Mouse (Mus musculus): ENCODE results near the gene Bnc2.

The Bnc2 gene

DNA sequence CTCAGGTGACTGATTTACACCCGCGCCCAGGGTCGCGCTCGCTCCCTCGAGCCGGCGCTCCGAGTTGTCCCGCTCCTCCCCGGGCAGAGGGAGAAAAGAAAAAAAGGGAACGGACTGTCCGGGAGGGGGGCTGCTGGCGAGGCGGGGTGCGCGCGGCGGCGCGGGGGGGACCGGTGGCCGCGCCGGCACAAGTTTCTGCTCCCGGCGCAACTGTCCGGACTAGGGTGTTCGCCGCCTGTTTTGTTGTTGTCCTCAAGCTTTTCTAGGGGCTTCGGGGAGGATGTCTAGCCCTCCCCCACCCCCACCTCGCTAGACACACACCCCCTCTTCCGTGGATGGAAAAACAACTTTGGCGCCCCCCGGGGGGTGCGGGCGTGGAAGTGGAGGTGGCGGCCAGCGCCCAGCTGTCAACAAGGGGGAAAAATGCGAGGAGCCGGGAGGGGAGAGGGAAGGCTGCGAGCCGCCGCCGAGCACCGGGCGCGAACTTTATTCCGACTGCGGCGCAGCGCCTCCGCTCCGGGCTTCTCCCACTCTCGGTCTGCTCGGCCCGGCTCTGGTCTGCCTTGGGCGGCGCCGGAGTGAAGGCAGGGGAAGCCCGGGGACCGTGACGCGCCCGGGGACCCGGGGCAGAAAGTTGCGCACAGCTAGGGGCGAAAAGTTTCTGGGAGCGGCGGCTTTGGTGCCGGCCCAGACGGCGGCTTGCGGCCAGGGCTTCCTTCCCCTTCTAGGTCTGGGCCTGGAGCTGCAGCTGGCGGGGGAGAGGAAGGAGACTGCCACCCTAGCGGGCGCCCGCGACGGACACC, at the start of gene Bnc2:
Gene Bnc2 (minus strand): TSS at position 105 of the 803 bp plus-strand sequence.
- DNase-seq (ENCODE audit: low read depth, low spot score), result no peak

DNA sequence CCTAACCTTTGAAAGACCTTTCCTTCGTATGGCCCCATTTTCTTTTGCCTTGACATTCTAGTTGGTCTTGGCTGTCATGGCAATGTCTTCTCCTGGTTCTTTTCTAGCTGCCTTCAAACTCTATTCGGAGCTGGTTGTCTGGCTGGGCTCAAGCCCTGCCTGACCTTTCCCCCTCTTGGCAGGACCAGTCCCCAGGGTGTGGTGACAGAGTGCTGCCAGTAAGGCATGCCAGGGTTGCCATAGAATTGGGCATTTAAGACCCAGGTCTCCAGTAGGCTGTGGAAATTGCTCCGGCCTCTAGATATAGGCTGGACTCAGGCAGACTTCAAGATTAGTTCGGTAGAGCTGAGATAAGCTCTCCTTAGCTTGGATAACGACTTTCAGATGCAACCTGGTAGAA, 32.9 kb upstream of the Bnc2 start:
- DNase-seq (ENCODE audit: low read depth, low spot score), result no peak

DNA sequence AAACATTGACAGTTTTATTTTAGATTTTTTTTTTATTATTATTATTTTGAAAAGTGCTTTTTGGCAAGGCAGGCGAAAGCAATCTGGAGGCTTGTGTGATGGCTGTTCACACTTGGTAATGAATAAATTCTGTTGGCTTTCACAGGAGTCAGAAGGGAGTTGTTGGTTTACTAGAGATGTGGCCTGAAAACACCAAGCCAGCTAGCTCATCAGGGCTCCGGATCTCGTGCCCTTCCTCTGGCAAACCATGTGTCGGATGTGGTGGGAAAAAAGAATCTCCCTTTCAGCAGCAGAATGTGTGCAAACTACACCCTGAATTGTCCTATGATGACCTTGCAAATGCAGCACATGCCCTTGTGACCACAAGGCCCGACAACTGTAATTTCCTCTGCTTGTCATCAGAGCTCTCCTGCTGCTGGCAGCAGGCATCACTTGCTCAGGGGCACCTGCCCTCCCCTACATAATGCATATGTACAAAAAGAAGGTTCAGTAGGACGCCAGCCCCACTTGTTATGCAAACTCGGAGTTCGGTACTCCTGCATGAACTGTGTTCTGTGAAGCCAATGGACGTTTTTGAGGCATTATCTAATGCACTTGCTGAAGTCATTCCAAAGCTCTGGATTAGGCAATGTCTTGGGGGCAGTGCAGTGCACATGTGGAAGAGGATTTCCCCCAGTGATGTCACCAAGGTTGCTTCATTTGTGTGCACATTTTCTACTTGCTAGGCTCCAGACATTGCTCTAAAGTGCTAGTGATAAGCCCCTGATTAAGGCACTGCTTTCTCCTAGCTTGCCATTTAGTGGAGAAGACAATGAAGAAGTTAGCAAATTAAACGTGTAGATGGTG, 10.7 kb upstream of the Bnc2 start:
- DNase-seq (ENCODE audit: low read depth, low spot score), result no peak

DNA sequence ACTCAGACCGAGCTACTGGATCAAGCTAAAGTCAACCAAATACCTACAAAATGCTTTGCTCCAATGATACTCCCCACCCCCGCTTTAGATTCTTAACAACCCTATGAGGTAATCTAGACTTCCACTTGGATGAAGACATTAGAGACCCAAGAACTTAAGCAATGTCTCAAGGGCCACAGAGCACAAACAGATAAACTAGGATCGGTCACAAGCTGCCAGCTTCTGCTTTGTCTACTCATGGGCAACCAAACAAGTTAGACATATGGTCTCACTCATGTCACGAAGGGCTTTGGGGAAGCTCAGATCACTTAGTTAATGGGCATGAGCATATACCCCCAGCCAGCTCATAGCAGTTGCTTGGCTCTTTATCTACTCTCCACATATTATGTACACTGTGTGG, 9.9 kb upstream of the Bnc2 start:
- DNase-seq (ENCODE audit: low read depth, low spot score), result no peak

DNA sequence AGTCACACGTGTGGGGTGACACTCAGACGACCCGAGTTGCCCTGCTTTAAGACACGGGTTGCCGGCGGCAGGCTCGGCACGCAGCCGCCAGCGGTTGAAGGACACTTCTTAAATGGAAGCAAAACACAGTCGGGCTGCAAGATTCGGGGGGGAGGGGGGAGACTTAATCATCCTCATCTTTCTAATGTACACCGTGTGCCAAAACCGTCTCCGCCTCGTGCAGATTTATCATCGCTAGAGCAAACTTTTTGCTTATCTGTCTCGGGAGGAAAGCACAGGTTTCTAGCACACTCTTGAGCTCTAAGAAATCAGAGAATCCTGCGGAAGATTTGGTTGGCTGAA, 870 bp upstream of the Bnc2 start:
- DNase-seq (ENCODE audit: low read depth, low spot score), result no peak

DNA sequence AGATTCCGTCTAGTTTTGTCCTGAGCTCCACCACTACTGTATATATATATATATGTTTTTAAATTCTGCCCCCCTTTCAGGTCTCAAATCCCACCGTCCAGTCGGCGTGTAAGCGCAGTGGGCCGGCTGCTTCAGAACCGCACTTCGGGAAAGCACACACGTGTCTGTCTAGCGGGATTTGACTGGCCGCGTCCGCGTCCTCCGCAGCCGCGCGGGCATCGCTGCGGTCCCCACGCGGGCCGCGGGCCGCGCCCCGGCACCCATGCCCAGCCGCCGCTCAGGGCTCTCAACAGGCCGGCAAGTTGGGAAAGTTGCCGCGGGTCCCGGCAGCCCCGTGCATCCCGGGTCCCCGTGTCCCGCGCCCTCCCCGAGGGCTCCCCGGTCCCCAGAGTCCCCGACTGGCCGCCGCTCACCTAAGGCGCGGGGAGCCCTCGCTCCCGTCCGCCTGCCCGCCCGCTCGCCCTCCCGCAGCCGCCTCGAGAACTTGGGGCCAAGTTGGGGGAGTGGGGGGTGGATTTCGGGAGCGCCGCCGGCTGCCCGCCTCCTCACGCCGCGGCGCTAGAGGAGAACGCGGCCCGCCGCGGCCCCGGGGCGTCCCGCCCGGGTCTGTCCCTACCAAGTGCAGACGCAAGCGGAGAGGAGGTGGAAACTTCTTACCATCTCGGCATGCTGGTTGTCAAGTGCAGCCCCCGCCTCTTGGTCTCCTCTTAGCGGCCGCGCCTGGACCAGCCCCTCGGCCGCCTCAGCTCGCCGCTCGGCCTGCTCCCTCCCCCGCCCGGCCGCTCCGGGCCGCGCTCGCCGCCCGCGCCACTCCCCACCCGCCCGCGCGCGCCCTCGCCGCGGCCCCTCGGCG, 531 bp downstream of the Bnc2 start:
- no peak for DNase-seq (ENCODE audit: low read depth, low spot score)

DNA sequence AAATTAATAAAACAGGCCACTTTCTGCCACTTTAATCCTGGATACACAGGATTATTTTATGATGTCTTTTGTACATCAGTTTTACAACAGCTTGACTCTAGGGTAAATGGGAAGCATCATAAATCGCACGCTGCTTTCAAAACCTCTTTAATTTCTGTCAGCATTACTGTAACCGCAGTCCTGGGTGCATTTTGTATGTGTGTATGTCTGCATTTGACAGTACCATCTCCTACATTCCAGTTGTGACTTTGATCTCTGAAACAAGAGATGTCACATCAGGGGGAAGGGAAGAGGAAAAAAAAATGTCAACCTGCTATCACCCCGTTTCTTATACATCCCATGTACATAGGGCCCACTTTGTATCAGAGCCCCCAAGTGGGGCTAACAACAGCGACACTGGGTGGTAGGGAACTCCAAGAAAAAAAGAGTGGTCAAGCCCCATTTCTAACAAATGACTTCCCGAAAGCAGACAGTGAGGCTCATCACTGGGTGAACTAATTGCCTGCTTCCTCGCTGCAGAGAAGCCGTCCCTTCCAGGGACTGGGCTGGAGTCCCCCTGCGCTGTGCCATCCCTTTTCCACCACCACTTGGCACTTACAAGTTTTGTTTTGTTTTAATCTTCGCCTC, 1.3 kb downstream of the Bnc2 start:
- DNase-seq (ENCODE audit: low read depth, low spot score), result no peak

DNA sequence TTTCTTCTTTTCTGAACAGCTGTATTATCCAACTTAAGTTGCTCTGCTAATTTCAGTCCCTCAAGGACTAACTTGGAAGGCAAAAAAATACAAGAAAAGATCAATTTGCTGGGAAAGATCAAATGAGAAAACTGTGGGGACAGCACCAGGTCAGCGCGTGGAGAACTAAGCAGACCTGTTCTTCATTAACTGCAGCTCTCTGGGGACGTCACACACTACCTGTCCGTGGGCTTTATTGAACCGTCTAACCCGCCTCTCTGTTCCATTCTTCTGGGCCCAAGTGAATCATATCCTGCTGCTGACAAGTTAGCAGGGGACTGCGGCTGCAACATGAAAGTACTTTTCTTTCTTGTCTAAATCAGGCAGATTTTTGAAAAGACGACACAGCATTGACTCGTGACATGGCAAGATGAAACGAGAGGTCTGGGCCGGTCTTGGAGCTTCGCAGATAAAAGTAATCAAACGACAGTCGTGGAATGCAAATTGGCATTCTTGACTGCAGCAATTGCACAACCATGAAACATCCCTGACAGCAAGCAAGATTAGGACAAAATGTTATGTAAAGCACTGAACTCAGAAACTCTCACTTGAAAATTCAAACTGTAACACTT, 2.8 kb downstream of the Bnc2 start:
- DNase-seq (ENCODE audit: low read depth, low spot score), result no peak

DNA sequence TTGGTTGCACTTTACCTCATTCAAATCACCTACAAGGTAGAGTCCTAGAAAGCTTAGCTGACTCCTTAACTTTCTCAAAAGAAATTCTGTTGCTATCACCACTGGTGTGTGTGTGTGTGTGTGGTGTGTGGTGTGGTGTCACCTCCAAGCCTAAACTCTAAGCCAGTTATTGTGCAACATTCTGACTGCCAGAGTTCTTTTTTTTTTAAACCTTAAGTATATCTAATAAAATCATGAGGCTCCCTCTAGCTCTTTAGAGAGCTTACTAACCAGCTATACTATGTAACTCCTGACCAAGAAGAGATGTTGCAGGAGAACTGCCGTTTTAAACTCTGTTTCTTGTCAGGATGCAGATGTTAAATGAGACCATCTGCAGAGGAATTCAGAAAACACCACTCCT, 4.1 kb downstream of the Bnc2 start:
- DNase-seq (ENCODE audit: low read depth, low spot score), result no peak

DNA sequence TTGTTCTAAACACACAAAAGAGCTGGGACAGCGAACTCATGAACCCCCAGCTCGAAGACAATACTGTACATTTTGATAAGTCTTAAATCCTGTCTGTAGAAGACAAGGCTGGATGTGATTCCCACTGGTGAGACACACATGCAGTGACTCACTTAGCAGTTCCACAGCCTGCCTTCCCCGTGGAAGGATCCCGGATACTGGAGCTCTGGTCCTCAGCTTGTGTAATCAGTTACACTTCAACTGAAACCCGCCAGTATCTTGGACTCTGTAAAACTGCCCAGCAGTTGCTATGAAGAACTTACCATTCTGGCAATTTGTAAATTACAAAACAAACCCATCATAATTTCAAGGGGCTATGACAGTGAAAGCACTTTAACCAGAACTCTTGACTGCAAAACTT, 5.4 kb downstream of the Bnc2 start:
- no peak for DNase-seq (ENCODE audit: low read depth, low spot score)

DNA sequence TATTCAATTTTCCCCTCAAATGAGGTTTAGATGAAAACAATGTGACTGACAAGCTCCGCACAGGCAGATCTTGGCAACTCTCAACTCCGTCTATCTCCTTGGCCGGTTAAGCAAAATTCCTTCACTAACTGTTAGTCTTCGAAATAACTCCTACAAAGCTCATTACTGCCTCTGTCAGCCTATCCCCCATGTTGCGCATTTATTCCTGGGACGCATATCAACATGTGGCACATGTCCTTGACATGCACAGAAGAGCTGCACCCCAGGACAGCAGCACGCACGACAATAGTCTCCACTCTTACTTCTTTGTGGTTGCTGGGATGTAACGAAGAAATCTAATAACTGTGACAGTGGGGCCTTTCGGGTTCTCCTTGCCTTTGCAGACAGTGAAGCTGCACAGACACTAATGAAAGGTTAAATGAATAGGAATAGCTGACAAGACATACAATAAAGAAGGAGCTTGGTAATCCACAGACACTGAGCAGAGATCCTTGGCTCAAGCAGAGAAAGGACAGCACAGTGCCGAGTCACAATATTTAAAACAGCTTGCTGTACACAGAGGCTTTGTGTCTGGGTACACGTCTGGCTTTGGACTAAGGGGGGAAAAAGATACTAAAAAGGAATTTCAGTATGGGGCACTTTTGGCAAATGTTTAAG, 6.0 kb downstream of the Bnc2 start:
- no peak for DNase-seq (ENCODE audit: low read depth, low spot score)

DNA sequence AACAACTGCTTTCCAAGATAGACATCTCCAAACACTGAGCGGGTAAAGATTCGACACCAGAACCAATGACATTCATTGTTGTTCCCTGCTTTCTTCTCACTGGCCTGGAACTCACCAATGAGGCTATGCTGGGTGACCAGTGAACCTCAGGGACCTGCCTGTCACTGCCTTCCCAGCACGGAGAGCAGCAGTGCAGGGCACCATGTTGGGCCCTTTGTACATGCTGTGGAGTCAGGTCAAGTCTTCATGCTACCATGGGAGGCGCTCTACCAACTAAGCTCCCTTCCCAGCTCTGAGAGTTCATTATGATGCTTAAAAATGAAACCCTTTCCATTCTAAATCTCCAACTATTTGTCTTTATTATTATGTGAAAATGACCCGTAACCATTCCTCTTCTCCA, 6.8 kb downstream of the Bnc2 start:
- DNase-seq (ENCODE audit: low read depth, low spot score), result peak; percentile 42

DNA sequence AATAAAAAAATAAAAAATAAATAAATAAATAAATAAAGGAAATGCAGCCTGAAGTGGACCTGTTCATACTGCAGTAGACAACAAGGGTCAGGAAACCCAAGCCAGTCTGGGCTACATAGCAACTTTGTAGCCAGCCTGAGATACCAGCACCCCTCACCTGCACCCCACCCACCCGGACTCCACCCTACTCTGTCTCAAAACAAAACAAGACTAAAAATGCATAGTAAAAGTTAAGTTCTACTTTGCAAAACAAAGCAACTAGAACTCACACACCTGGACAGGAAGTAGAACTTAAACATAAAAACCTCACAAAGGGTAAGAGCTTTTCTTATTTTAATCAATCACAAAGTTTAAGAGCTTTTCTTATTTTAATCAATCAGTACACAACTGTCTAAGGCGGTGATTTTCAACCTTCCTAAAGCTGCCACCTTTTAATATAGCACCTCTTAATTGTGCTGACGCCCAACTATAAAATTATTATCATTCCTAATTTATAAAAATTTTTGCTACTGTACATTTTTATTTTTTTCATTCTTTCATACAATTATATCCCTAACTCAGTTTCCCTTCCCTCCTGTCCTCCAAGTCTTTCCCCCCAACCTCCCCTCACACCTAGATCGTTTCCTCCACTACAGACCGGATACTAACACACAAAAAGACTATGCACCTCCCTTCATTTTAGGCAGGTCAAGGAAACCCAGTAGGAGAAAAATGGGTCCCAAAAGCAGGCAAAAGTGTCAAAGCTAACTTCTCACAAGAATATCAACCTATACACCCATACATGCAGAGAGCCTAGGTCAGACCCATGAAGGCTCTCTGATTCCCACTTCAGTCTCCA, 12.6 kb downstream of the Bnc2 start:
- no peak for DNase-seq (ENCODE audit: low read depth, low spot score)

DNA sequence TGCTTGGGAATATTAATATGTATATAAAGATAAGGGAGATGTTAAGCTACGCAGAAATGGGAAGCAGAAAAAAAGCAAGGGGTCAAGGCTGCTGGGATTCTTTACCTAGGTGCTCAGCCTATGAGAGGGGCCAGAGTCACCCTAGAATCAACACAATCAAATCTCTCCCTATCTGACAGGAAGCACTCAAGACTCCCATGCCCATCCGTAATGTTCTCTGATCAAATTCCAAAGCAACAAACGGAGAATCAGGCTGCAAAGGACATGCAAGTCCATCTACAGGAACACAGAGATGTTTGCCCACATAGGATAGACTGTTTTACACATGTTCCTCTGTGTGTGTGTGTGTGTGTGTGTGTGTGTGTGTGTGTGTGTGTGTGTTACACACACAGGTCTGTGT, 13.7 kb downstream of the Bnc2 start:
- no peak for DNase-seq (ENCODE audit: low read depth, low spot score)

DNA sequence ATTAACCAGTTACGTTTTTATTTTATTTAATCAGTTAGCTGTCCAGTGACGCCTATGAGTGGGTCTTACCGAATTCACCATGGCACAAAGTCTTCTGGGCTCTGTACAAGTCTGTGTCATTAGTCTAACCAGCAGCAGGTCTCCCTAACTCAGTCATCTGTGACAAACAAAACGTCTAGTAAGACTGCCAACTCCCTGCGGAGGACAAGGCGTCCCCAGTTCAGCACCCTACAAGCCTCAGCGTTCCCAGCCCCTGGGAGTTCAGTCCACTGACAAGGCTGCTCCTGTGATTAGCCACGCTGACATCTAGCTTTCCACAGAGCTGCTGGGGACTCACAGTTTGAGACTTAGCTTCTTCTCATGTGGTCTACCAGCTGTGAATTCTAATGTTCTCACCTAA, 23.3 kb downstream of the Bnc2 start:
- DNase-seq (ENCODE audit: low read depth, low spot score), result no peak

DNA sequence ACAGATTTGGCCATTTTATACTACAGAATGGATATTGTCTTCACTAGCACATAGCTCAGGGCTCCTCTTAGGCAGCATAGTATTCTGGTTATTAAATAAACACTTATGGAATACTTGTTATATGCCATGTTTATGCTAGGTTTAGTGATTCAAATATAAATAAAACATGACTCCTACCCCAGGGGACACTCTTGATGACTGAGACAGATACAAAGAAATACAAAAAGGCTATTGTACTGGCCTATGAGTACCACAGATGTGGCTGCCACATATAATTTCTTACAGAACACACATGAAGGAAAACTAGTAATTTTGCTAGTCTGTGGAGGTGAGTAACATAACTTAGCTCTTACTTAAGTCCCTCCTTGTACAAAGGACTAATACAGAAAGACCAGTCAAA, 28.5 kb downstream of the Bnc2 start:
- no peak for DNase-seq (ENCODE audit: low read depth, low spot score)

DNA sequence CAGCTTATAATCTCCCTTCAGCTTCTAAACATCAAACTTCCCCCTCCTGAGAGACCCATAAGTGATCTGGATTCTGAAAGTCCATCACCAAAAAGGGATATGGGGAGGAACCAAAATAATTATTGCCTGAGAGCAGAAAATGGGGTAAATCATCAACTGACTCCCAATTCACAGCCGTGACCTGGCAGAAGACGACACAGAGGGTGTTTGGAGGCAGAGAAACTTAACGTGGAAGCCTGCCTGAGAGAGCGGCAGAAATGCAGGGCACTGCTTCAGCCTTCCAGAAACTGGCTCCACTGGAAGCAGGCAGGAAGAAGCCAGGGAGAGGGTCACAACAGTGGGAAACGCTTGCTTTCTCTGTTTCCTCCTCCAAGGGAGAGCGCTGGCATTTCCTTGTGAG, 35.9 kb downstream of the Bnc2 start:
- no peak for DNase-seq (ENCODE audit: low read depth, low spot score)

DNA sequence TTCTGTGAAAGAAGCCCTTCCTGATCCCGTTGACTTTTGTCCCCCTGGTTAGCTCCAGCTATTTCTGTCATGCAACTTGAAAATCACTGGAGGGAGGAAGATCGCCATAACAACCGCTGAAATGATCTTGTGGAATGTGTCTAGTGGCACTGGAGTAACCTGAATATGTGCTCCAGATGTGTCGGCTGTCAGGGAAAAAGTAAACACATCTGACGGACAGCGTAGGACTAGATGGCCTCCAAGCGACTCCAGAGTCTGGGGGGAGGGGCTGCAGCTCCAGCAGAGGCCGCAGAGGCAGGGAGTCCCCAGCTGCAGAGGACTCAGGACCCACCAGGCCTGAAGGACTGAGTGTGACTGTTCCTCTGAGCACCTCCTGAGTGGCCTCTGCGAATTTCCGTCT, 37.4 kb downstream of the Bnc2 start:
- no peak for DNase-seq (ENCODE audit: low read depth, low spot score)

DNA sequence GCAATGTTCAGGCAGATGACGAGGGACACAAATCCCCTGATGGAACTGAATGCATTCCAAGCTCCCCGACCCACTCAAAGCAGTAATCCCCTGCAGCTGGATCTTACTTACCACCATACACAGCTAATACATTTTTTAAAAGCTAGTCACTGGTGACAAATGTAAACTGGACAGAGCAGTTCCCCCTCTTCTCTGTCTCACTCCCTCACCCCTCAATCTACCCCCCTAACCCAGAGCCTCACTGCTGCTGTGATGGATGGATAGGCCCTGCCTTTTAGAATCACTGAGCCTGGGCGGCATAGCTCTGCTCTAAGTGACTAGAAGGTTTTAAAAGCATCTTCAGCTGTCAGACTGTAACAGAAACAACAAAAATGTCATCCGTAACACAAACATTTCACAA, 40.3 kb downstream of the Bnc2 start:
- DNase-seq (ENCODE audit: low read depth, low spot score), result no peak

DNA sequence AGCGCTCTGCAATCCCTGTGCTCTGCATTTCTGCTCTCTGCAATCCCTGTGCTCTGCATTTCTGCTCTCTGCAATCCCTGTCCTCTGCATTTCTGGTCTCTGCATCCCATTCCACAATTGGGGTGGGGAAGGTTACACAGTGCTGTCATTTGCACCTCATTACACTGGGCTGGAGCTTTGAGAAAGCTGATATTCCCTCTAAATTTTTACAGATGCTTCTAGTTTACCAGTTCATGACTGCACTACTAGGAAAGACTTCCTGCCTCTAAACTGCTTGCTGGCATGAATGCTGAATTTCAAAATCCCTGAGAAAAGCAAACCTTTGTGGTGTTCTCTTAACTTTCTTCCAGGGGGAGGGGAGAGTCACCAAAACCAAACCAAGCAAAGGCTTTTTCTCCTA, 41.1 kb downstream of the Bnc2 start:
- no peak for DNase-seq (ENCODE audit: low read depth, low spot score)
